ENCODE assay signal across 15 mouse cellular contexts in genomic region chr8:10641343-10641742, GRCm38 (mm10).
"Had no signal": no experiment of that assay in that cellular context is flagged by ENCODE, and none has a peak within 500 bp of the region (broad histone marks: within the 10 kb centered on the region; RNA-seq: fewer than 3 reads in every experiment).

No protein-coding gene starts in this region.

- H3K9me3 ChIP-seq: kidney, embryonic 15.5 days; limb, embryonic 10.5 days; midbrain, embryonic 12.5 days; neural tube, embryonic 15.5 days had no signal

- H3K9ac ChIP-seq: kidney, embryonic 15.5 days; midbrain, embryonic 12.5 days; neural tube, embryonic 15.5 days had no signal

- ATAC-seq: intestine, embryonic 16.5 days; lung, postnatal 0 days had no signal

- H3K4me1 ChIP-seq: limb, embryonic 10.5 days had no signal

- H3K27ac ChIP-seq: kidney, embryonic 15.5 days; left cerebral cortex, adult 2 months; limb, embryonic 10.5 days; midbrain, embryonic 12.5 days; neural tube, embryonic 15.5 days; stomach, postnatal 0 days had no signal

- DNase-seq: kidney, adult 2 months; kidney, postnatal 14 days; lung, adult 2 months; lung, postnatal 36 days; right cerebral cortex, adult 18-20 months; thymus, postnatal 4 days had no signal

- H3K36me3 ChIP-seq: kidney, embryonic 15.5 days; limb, embryonic 10.5 days; midbrain, embryonic 12.5 days; neural tube, embryonic 15.5 days had no signal

- H3K4me3 ChIP-seq: kidney, embryonic 15.5 days; left cerebral cortex, adult 2 months; limb, embryonic 10.5 days; midbrain, embryonic 12.5 days; myocyte; neural tube, embryonic 15.5 days had no signal

- H3K4me2 ChIP-seq: kidney, embryonic 15.5 days; midbrain, embryonic 12.5 days; neural tube, embryonic 15.5 days had no signal

- H3K27me3 ChIP-seq: midbrain, embryonic 12.5 days; neural tube, embryonic 15.5 days had no signal
